Mouse (Mus musculus): Measurements from ENCODE around the gene Shroom3.
"Not testable (repeated sequence)": the region's sequence is repeated elsewhere in the genome, so short reads cannot be mapped to it uniquely, and the experiment has no call there.

Gene Shroom3

GRCm38 (mm10) chr5:92893711-92894110, 210.5 kb downstream of the Shroom3 start:
- no peak for DNase-seq (ENCODE audit: low read depth, low spot score)

GRCm38 (mm10) chr5:92895877-92896276, 212.6 kb downstream of the Shroom3 start:
- DNase-seq (ENCODE audit: low read depth, low spot score): no peak

GRCm38 (mm10) chr5:92896725-92897280, 213.6 kb downstream of the Shroom3 start:
- DNase-seq (ENCODE audit: low read depth, low spot score): no peak

- peak; percentile 80 for DNase-seq (ENCODE audit: low read depth, low spot score)
Measured at GRCm38 (mm10) chr5:92897766-92898745, 214.8 kb downstream of the Shroom3 start.

- no peak for DNase-seq (ENCODE audit: low read depth, low spot score)
Measured at GRCm38 (mm10) chr5:92900470-92900869, 217.2 kb downstream of the Shroom3 start.

- no peak for DNase-seq (ENCODE audit: low read depth, low spot score)
Measured at GRCm38 (mm10) chr5:92901870-92902269, 218.6 kb downstream of the Shroom3 start.

- no peak for DNase-seq (ENCODE audit: low read depth, low spot score)
Measured at GRCm38 (mm10) chr5:92905146-92905545, 221.9 kb downstream of the Shroom3 start.

- DNase-seq (ENCODE audit: low read depth, low spot score): peak; percentile 60
Measured at GRCm38 (mm10) chr5:92905594-92906008, 222.4 kb downstream of the Shroom3 start.

GRCm38 (mm10) chr5:92908227-92908626, 225.0 kb downstream of the Shroom3 start:
- no peak for DNase-seq (ENCODE audit: low read depth, low spot score)

- no peak for DNase-seq (ENCODE audit: low read depth, low spot score)
Measured at GRCm38 (mm10) chr5:92910838-92911237, 227.6 kb downstream of the Shroom3 start.

- no peak for DNase-seq (ENCODE audit: low read depth, low spot score)
Measured at GRCm38 (mm10) chr5:92915421-92915820, 232.2 kb downstream of the Shroom3 start.

- no peak for DNase-seq (ENCODE audit: low read depth, low spot score)
Measured at GRCm38 (mm10) chr5:92917755-92918154, 234.5 kb downstream of the Shroom3 start.

GRCm38 (mm10) chr5:92918170-92918569, 234.9 kb downstream of the Shroom3 start:
- no peak for DNase-seq (ENCODE audit: low read depth, low spot score)

GRCm38 (mm10) chr5:92918866-92919265, 235.6 kb downstream of the Shroom3 start:
- no peak for DNase-seq (ENCODE audit: low read depth, low spot score)

- no peak for DNase-seq (ENCODE audit: low read depth, low spot score)
Measured at GRCm38 (mm10) chr5:92919390-92919789, 236.2 kb downstream of the Shroom3 start.

- no peak for DNase-seq (ENCODE audit: low read depth, low spot score)
Measured at GRCm38 (mm10) chr5:92920984-92921383, 237.7 kb downstream of the Shroom3 start.

- no peak for DNase-seq (ENCODE audit: low read depth, low spot score)
Measured at GRCm38 (mm10) chr5:92921728-92922127, 238.5 kb downstream of the Shroom3 start.

GRCm38 (mm10) chr5:92922981-92923380, 239.7 kb downstream of the Shroom3 start:
- DNase-seq (ENCODE audit: low read depth, low spot score): not testable (repeated sequence)

GRCm38 (mm10) chr5:92924851-92925477, 241.7 kb downstream of the Shroom3 start:
- DNase-seq (ENCODE audit: low read depth, low spot score): no peak

GRCm38 (mm10) chr5:92927667-92928066, 244.4 kb downstream of the Shroom3 start:
- DNase-seq (ENCODE audit: low read depth, low spot score): no peak

- DNase-seq (ENCODE audit: low read depth, low spot score): no peak
Measured at GRCm38 (mm10) chr5:92930557-92930956, 247.3 kb downstream of the Shroom3 start.

GRCm38 (mm10) chr5:92931298-92931697, 248.1 kb downstream of the Shroom3 start:
- DNase-seq (ENCODE audit: low read depth, low spot score): no peak

Measured in embryo, embryonic 11.5 days (tissue).